Mouse (Mus musculus): ENCODE measurements at regions not wholly inside any gene's neighbourhood (a gene's known extent, or its start where the extent isn't known, plus 50 kb on each side); places are given as distances from the start of the nearest gene placed in this dataset.
"Not testable (repeated sequence)": the region's sequence is repeated elsewhere in the genome, so short reads cannot be mapped to it uniquely, and the experiment has no call there.

DNA sequence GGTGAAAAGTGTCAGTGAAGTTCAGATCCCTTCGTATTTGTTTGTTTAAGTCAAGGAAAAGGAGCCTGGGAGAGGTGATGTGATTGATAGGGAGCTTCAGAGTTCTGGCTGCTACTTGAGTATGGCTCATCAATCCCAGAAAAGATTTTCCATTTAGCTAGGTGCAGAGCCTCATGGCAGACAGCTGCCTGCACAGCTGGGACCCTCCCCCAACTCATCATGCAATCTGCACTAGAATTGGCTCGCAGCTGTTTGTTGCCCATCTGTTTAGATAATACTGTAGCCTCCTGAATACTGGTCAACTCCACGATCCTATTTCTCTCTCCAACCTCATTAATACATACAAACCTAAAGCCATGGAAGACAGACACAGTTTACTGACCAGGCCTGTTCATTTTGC lies 354.4 kb downstream of the Edem1 start:
- H3K27me3 ChIP-seq, result no peaks in the 10 kb centered on the region
- H3K4me2 ChIP-seq (replicated peaks), result no peak overlapping the region
- no peak overlapping the region for H3K9ac ChIP-seq (replicated peaks)
- 71% methylated on average over 3 of the region's 3 CpGs for WGBS
- no peaks in the 10 kb centered on the region for H3K36me3 ChIP-seq
- ATAC-seq (ENCODE audit: low FRiP score, low read depth), result no peak
- no peaks in the 10 kb centered on the region for H3K9me3 ChIP-seq
- no peak overlapping the region for H3K4me3 ChIP-seq
- no peaks in the 10 kb centered on the region for H3K4me1 ChIP-seq
- H3K27ac ChIP-seq (replicated peaks), result no peak overlapping the region

DNA sequence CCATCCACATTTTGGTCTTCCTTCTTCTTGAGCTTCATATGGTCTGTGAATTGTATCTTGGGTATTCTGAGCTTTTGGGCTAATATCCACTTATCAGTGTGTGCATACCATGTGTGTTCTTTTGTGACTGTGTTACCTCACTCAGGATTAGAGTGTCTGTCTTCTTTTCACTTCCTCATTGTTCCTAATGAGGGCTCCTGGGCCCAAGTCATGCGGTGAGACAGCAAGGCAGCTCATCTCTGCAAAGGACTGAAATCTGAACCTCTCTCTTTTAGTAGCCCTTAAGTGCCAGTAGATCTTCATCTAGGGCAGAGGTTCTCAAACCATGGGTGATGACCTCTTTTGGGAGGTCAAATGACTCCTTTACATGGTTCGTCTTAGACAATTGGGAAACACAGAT lies 364.6 kb downstream of the Edem1 start:
- not testable (repeated sequence) for H3K4me3 ChIP-seq; H3K9ac ChIP-seq (replicated peaks); H3K27ac ChIP-seq (replicated peaks); H3K36me3 ChIP-seq; H3K4me1 ChIP-seq; H3K9me3 ChIP-seq; H3K4me2 ChIP-seq (replicated peaks); ATAC-seq (ENCODE audit: low FRiP score, low read depth); H3K27me3 ChIP-seq
- 84% methylated on average over 2 of the region's 2 CpGs for WGBS

DNA sequence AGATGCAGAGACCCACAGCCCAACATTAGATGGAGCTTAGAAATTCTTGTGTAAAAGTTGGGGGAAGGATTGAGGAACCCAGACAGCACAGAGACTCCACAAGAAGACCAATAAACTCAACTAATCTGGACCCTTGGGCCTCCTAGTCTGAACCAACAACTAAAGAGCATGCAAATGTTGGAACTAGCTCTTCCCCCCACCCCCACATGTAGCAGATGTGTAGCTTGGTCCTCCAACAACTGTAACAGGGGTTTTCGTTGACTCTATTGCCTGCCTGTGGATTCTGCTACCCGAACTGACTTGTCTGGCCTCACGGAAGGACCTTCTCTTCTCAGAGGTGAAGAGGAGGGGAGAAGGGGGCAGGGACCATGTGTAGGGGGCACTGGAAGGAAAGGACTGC lies 365.2 kb downstream of the Edem1 start:
- no peak overlapping the region for H3K4me3 ChIP-seq
- no peaks in the 10 kb centered on the region for H3K9me3 ChIP-seq
- no peaks in the 10 kb centered on the region for H3K4me1 ChIP-seq
- H3K27ac ChIP-seq (replicated peaks), result no peak overlapping the region
- no peak for ATAC-seq (ENCODE audit: low FRiP score, low read depth)
- H3K9ac ChIP-seq (replicated peaks), result no peak overlapping the region
- 90% methylated on average over 3 of the region's 3 CpGs for WGBS
- H3K4me2 ChIP-seq (replicated peaks), result no peak overlapping the region
- H3K27me3 ChIP-seq, result no peaks in the 10 kb centered on the region
- no peaks in the 10 kb centered on the region for H3K36me3 ChIP-seq

DNA sequence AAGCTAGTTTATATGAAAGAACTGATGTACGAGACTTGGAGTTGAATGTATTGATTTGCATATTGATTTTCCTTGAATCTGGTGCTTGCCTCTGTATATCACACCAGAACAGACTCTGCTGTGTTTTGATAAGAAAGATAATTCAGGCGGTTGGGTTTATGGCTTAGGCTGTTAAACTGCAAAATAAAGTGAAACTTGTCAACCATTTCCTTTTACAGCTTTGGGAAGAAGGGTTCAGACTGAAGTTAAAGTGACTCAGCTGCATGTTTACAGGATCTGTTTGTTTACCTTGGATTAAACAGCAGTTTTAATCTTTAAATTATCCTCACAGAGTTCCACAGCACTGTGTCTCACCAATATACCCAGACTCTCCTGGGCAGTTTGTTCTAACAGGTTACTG lies 381.3 kb downstream of the Edem1 start:
- no peaks in the 10 kb centered on the region for H3K36me3 ChIP-seq
- no peak for ATAC-seq (ENCODE audit: low FRiP score, low read depth)

DNA sequence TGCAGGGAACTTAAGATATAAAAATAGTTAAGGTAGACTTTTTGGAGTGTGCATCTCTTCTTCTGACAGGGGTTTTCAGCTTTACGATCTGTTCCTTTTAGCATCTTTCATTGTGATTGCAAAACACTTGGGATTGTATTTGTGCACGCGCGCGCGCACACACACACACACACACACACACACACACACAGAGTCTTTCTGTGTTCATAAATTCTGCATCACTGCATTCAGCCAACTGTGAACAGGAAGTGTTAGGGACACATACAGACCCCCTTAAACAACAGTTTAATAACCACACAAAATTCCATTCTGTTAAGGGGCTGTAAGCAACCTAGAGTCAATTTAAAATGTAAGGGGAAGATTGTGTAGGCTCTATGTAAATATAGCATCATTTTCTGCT lies 401.9 kb downstream of the Edem1 start:
- ATAC-seq (ENCODE audit: low FRiP score, low read depth), result no peak
- WGBS, result 91% methylated on average over 6 of the region's 6 CpGs
- Histone ChIP-seq H3K4me1 (no peaks in the 10 kb centered on the region), H3K4me3 (no peak overlapping the region), H3K27me3 (no peaks in the 10 kb centered on the region), H3K9me3 (no peaks in the 10 kb centered on the region), H3K9ac (replicated peaks) (no peak overlapping the region), H3K4me2 (replicated peaks) (no peak overlapping the region), H3K36me3 (no peaks in the 10 kb centered on the region), H3K27ac (replicated peaks) (no peak overlapping the region)

More for the DNA sequence above, 381.3 kb downstream of the Edem1 start:
- H3K4me1 ChIP-seq, result no peaks in the 10 kb centered on the region
- no peaks in the 10 kb centered on the region for H3K27me3 ChIP-seq
- H3K27ac ChIP-seq (replicated peaks), result no peak overlapping the region
- H3K4me2 ChIP-seq (replicated peaks), result no peak overlapping the region
- H3K9me3 ChIP-seq, result no peaks in the 10 kb centered on the region
- WGBS, result 82% methylated on average over 2 of the region's 2 CpGs
- no peak overlapping the region for H3K4me3 ChIP-seq
- no peak overlapping the region for H3K9ac ChIP-seq (replicated peaks)

DNA sequence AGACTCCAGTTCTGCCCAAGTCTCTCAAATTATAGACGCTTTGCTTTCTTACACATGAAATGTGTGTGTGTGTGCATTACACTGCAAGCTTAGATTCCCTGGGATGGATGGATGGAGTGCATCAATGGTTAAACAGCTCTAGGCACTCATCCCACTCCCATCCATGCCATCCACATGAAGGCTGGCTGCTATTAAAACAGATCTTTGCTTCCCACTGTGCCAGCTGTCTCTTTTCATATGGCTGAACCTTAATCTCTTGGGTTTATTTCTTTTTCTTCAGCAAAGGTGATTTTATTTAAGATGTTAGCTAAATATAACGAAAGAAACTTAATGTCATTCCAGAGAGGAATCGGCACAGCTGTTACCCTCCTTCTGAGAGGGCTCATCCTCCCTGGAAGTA lies 405.0 kb downstream of the Edem1 start:
- Histone ChIP-seq H3K27me3 (no peaks in the 10 kb centered on the region), H3K4me3 (no peak overlapping the region), H3K27ac (replicated peaks) (no peak overlapping the region), H3K9me3 (no peaks in the 10 kb centered on the region), H3K9ac (replicated peaks) (no peak overlapping the region), H3K4me2 (replicated peaks) (no peak overlapping the region), H3K36me3 (no peaks in the 10 kb centered on the region), H3K4me1 (no peaks in the 10 kb centered on the region)
- WGBS, result 77% methylated on average over 3 of the region's 3 CpGs
- no peak for ATAC-seq (ENCODE audit: low FRiP score, low read depth)

DNA sequence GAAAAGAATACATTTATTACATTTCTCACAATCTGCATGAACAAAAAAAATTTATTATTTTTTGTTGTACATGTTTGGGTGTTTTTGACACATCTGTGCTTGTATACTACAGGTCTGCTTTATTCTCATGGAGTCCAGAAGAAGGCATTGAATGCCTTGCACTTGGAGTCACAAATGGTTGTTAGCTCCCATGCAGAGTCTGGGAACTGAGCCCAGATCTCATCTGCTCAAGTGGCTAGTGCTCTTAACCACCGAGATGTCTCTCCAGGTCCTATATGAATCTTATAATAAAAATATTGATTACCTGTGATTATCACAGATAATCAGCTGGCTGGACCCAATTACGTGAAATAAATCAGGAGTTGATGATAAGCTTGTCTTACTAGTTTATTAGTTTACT lies 417.2 kb downstream of the Edem1 start:
- H3K27ac ChIP-seq (replicated peaks), result no peak overlapping the region
- no peaks in the 10 kb centered on the region for H3K9me3 ChIP-seq
- no peaks in the 10 kb centered on the region for H3K4me1 ChIP-seq
- no peaks in the 10 kb centered on the region for H3K36me3 ChIP-seq
- WGBS, result 74% methylated on average over 2 of the region's 2 CpGs
- no peak overlapping the region for H3K4me2 ChIP-seq (replicated peaks)
- H3K9ac ChIP-seq (replicated peaks), result no peak overlapping the region
- no peak for ATAC-seq (ENCODE audit: low FRiP score, low read depth)
- no peaks in the 10 kb centered on the region for H3K27me3 ChIP-seq
- no peak overlapping the region for H3K4me3 ChIP-seq

DNA sequence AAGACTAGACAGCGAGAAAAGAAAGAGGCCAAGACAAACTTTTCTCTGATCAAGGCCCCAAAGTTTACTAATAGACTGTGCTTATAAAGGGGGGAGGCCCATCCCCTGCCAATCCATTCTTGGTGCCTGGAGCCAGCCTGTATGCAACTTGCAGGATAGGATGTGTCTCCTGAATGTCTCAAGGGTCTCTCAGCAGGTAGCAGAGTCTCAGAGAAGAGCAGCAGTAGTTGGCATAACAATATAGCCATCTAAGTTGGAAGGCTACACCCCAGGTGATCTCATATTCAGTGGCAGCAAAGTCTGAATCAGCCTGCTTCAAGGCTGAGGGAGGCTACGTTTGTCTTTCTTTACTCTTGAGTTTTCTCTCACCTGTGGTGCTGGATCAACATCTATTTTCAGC lies 418.1 kb downstream of the Edem1 start:
- not testable (repeated sequence) for H3K27ac ChIP-seq (replicated peaks); H3K4me3 ChIP-seq; H3K4me2 ChIP-seq (replicated peaks); H3K9ac ChIP-seq (replicated peaks); ATAC-seq (ENCODE audit: low FRiP score, low read depth); H3K4me1 ChIP-seq; H3K9me3 ChIP-seq; H3K36me3 ChIP-seq; H3K27me3 ChIP-seq
- WGBS, result 36% methylated on average over 2 of the region's 2 CpGs
